Mouse (Mus musculus) olfactory bulb, adult 2 months (tissue): ENCODE results near the gene Cyp27a1. TPM values are rescaled to one million over a fixed set of nuclear protein-coding genes. Genes with fewer than 3 reads are reported as not detected.

Experiments
- H3K27ac ChIP-seq: fragments of 200-500 bp; 2 replicates; pipeline ENCODE4 v1.5.1; 2012; ENCODE audit warnings: low read depth, low read length; ENCODE audit not compliant: insufficient read depth
- H3K4me1 ChIP-seq: fragments of 200-500 bp; 2 replicates; pipeline ENCODE4 v1.6.1; 2012; ENCODE audit warnings: low read length; ENCODE audit not compliant: control insufficient read depth, insufficient read depth
- H3K4me3 ChIP-seq: fragments of 200-500 bp; 2 replicates; pipeline ENCODE4 v1.5.1; 2012; ENCODE audit warnings: mild to moderate bottlenecking, low read depth, low read length, moderate library complexity; ENCODE audit not compliant: insufficient read depth
- CTCF ChIP-seq: fragments of 200-500 bp; IDR thresholded peaks from 2 replicates; pipeline ENCODE4 v1.5.1; 2012; ENCODE audit warnings: low read depth, mild to moderate bottlenecking, low read length, moderate library complexity; ENCODE audit not compliant: insufficient read depth
- POLR2A ChIP-seq: fragments of 200-500 bp; IDR thresholded peaks from 2 replicates; pipeline ENCODE4 v1.6.1; 2012; ENCODE audit warnings: mild to moderate bottlenecking, low read depth, low read length, moderate library complexity; ENCODE audit not compliant: insufficient read depth
- WGBS: fragments of 180-500 bp; shearing (Covaris S2); methylation state at CpG from one replicate; pipeline ENCODE4 v1.1.7; 2018; 5-methylcytosine and 5-hydroxymethylcytosine counted together
- polyA plus RNA-seq: library from polyadenylated mRNA; stranded (reverse); fragments of >200 nt; gene quantifications from 2 replicates; pipeline ENCODE4 v1.2.4, GENCODE M21; 2012; ENCODE audit warnings: low replicate concordance; ENCODE audit not compliant: missing spikeins, insufficient read depth, insufficient read length

Gene Cyp27a1
- polyA plus RNA-seq, 1 experiment: not detected

DNA sequence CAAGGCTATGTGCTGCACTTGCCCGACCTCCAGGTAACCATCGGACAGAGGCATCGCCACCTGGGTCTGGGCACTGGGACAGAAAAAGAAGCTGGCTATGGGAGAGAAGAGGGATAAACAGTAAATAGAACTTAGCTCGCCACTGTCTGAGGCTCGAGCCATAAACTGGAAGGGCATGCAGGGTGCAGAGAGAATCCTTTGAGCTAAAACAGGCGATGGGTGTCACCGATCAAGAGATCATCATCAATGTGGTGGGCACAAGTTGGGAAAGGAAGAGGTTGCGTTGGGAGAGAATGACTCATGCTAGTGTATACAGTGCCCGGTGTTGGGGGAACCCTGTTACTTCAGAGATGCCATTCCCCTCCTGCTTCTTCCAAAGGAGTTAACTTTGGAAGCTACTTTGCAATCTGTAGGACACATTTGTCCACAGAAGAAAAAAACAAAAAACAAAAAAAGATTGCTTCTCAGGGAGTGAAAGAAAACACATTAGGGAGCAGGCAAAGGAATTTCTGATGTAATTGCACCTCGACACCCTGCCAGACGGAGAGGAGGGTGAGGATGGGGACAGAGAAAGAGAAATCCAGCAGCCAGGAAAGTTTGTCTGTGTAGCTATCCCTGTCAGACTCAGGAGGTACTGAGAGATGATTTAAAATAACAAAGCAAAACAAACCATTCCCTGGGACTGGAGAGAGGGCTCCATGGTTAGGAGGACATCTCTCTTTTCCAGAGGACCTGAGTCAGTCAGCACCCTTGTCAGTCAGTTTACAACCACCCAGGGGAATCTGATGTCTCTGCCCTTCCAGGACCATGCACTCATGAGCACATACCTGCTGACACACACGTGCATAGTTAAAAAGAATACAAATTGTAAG, 721 bp downstream of the Cyp27a1 start:
- TF ChIP-seq POLR2A (no peak), CTCF (no peak)
- Histone ChIP-seq H3K27ac (no peak overlapping the region), H3K4me3 (peak overlapping the region; percentile 52), H3K4me1 (peaks cover 11% of the 10 kb centered on the region)
- WGBS: 16% methylated on average over 12 of the region's 12 CpGs

GRCm38 (mm10) chr1:74714967-74715366, 1.6 kb downstream of the Cyp27a1 start:
- H3K4me3 ChIP-seq: no peak overlapping the region; the same call in 1 of the 2 replicates
- 65% methylated on average over 2 of the region's 2 CpGs for WGBS
- H3K27ac ChIP-seq: no peak overlapping the region
- peaks cover 11% of the 10 kb centered on the region for H3K4me1 ChIP-seq
- TF ChIP-seq POLR2A: no peak
- no peak for TF ChIP-seq CTCF

DNA sequence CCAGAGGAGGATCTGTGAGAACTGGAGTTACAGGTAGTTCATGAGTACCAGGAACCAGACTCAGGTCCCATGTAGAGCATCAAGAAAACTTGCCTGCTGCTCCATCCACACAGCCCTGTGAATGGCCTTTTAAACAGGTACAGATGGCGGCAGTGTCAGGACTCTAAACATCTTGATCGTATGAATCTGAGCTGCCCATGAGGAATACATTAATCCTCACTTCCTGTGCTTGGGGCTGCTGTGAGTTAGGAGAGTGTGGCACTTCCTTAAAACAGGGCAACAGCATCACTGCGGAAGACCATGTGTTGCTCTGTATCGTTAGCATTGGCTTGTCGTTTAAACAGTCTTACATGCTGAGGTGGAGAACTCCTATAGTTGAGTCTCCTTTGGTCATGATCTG, 2.1 kb downstream of the Cyp27a1 start:
- Histone ChIP-seq H3K4me3 (no peak overlapping the region), H3K4me1 (peaks cover 11% of the 10 kb centered on the region), H3K27ac (no peak overlapping the region)
- TF ChIP-seq CTCF: no peak
- no peak for TF ChIP-seq POLR2A
- 76% methylated on average over 5 of the region's 5 CpGs for WGBS

DNA sequence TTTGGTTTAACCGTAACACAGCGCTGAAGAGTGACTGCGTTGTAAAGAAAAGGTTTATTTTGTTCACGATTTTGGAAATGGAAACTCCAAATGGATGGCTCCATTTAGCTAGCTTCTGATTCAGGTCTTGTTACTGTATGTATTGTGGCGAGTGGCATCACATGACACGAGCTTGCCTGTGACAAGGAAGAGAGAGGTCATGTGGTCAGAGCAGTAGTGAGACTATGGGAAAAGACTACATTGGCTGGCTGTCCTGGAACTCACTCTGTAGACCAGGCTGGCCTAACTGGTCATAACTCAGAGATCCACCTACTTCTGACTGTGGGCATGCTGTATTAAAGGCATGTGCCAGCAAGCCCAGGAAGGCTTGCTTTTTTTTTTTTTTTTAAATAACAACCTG, 2.5 kb downstream of the Cyp27a1 start:
- no peak for TF ChIP-seq POLR2A
- WGBS: 87% methylated on average over 6 of the region's 6 CpGs
- no peak overlapping the region for H3K27ac ChIP-seq
- H3K4me1 ChIP-seq: peaks cover 11% of the 10 kb centered on the region
- H3K4me3 ChIP-seq: no peak overlapping the region

DNA sequence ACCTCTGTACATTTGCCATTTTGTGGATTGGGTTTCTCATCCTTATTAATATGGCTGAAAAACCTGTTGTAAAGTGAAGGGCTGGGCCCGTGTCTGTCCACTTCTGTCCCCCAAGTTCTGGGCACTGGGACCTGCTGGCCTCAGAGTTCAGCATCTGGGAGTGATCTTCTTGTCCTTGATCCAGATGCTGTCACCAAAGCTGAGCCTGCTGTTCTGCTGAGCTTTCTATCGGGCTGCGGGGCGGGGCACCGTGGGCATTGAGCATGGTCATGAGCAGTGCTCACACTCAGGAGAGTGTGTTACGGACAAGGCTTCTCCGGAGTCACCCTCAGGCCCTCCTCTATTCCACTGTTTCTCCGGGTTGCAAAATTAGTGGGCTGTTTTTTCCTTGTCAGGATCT, 4.7 kb downstream of the Cyp27a1 start:
- no peak overlapping the region for H3K27ac ChIP-seq
- no peak for TF ChIP-seq POLR2A
- no peak for TF ChIP-seq CTCF
- 85% methylated on average over 8 of the region's 8 CpGs for WGBS

DNA sequence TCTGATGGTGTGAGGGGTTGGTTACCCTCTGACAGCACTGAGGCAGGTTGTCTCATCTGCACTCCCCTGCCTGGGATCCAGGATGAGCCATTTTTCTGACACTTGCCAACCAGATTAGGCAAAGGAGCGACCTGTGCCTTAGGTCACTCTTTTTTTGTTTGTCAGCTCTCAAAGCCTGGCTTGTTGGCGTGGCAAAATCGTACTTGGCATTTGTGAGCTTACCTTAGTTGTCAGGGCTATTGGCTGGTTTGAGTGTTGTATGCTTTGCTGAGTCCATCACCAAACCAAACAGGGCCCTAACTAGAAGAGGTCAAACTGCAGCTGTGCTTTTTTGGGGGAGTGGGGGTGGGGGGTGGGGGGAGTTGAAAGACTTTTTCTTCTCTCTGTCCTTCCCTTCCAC, 5.9 kb downstream of the Cyp27a1 start:
- Histone ChIP-seq H3K4me1 (no peaks in the 10 kb centered on the region), H3K27ac (no peak overlapping the region), H3K4me3 (no peak overlapping the region)
- TF ChIP-seq POLR2A: no peak
- TF ChIP-seq CTCF: no peak
- 87% methylated on average over 3 of the region's 3 CpGs for WGBS

More for the DNA sequence above, 4.7 kb downstream of the Cyp27a1 start:
- peaks cover 9% of the 10 kb centered on the region for H3K4me1 ChIP-seq
- no peak overlapping the region for H3K4me3 ChIP-seq

GRCm38 (mm10) chr1:74721657-74722056, 8.3 kb downstream of the Cyp27a1 start:
- WGBS: 83% methylated on average over 6 of the region's 6 CpGs
- Histone ChIP-seq H3K4me1 (no peaks in the 10 kb centered on the region), H3K4me3 (no peak overlapping the region), H3K27ac (no peak overlapping the region)
- no peak for TF ChIP-seq POLR2A
- no peak for TF ChIP-seq CTCF

DNA sequence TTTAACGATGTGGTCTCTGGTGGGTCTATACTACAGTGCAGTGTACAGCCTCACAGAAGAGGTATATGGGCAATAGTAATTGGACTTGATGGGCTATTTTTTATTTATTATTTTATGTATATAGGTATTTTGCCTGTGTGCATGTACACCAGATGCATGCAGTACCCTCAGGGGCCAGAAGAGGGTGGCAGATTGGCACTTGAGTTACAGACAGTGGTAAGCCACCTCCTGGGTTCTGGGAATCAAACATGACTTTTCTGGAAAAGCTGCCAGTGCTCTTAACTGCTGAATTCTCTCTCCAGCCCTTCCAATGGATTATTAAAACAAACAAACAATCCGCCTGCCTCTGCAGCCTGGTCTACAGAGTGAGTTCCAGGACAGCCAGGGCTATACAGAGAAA, 10.4 kb downstream of the Cyp27a1 start:
- TF ChIP-seq POLR2A (no peak), CTCF (no peak)
- Histone ChIP-seq H3K4me1 (no peaks in the 10 kb centered on the region), H3K27ac (no peak overlapping the region), H3K4me3 (no peak overlapping the region)
- 85% methylated on average over 2 of the region's 2 CpGs for WGBS

GRCm38 (mm10) chr1:74726114-74726513, 12.7 kb downstream of the Cyp27a1 start:
- no peaks in the 10 kb centered on the region for H3K4me1 ChIP-seq
- H3K27ac ChIP-seq: no peak overlapping the region
- no peak for TF ChIP-seq CTCF
- no peak for TF ChIP-seq POLR2A
- H3K4me3 ChIP-seq: no peak overlapping the region
- WGBS: 81% methylated on average over 5 of the region's 5 CpGs
